Mouse (Mus musculus): ENCODE measurements around the gene Gm49333.

Gm49333 gene

GRCm38 (mm10) chr16:20677974-20678675 is 66.7 kb downstream of the Gm49333 start:
- peak; percentile 82 to 90 for DNase-seq (ENCODE audit: low spot score in 2 of 2)

DNA sequence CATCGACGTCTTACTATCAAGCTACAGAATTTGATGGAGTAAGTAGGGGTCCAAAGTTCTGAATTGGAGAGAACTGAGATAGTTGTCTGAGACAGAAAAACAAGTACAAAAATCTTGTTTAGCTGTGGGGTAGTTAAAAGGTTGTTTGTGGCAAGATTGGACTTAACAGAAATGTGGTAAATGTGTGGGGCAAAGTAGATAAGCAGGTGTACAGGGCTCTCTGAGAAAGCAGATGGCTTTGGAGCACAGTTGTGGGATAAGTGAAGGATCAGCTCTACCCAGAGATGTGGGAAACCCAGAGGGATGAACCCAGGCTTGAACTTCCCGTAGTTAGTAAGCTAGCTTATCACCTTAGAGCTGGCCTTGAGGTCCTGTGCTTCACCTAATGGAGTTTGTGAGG is 79.4 kb downstream of the Gm49333 start:
- DNase-seq (ENCODE audit: low spot score in 2 of 2): no peak

DNA sequence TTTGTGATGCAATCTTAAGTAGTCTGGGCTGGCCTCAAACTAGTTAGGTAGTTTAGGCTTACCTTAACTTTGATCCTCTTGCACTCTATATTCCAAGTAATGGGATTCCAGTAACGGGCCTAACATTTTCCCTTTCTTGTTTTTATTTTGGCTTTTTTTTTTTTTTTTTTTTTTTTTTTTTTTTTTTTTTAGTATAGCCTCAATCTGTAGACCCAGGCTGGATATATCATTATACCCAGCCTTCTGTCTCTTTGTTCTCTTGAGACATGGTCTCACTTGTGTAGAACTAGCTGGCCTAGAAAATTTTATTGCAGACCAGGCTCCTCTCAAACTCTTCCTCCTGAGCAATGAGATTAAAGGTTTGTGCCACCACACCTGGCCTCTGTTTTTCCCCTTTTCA is 80.2 kb downstream of the Gm49333 start:
- no peak for DNase-seq (ENCODE audit: low spot score in 2 of 2)

DNA sequence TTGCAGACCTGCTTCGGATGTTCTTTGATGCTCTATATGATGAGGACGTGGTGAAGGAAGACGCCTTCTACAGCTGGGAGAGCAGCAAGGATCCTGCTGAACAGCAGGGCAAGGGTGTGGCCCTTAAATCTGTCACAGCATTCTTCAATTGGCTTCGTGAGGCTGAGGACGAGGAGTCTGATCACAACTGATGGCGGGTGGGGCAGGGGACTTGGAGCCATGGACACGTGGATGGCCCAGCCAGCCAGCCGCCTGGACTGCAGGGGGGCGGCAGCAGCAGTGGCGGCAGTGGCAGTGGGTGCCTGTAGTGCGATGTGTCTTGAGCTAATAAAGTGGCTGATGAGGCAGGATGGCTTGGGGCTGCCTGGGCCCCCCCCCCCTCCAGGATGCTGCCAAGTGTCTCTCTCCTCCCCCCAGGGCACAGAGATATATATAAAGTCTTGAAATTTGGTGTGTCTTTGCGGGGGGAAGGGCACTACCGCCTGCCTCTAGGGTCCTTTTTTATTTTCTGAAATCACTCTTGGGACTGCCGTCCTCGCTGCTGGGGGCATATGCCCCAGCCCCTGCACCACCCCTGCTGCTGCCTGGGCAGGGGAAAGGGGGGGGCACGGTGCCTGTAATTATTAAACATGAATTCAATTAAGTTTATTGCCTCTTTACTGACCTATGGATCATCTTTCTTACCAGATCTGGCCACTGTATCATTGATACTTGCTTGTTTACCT is 81.0 kb downstream of the Gm49333 start:
- no peak for DNase-seq (ENCODE audit: low spot score in 2 of 2)

DNA sequence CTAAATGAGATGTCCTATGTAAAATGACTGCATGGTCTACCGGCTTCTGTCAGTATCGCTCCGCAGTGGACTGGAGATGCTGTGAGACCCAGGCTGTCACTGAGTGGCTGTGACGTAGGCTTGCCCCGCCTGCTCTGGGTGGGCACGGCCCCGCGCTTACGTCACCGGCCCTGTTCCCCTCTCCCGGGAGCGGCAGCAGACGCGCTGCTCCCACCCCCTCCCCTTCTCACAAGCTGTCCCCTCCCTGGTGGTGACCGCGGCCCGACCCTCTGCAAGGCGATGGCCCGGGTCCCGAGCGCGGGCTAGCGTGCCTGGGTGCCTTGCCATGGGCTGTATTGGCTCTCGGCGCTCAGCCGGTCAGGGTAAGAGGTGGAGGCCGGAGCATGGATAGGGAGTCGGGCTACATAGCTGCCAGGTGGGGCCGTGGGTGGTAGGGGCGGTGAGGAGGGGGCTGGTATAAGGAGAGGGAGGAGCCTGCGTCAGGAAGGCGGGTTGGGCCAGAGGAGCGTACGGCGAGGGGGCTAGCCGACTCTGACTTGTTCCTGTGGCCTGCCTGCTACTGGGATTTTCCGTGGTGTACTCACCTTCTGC is 81.8 kb downstream of the Gm49333 start, which contains the start of gene Fam131a:
Gene Fam131a, plus strand, starts transcription at position 131 of the 591 bp plus-strand sequence.
- DNase-seq (ENCODE audit: low spot score in 2 of 2): peak; percentile 91 to 92

- DNase-seq (ENCODE audit: low spot score in 2 of 2): peak; percentile 70 to 73
These were observed 83.4 kb downstream of the Gm49333 start for GRCm38 (mm10) chr16:20694781-20695180.

Data from heart, adult 9 months (tissue).